Mouse (Mus musculus) limb, embryonic 11.5 days (tissue): ENCODE results near the gene Msh2. TPM values are rescaled to one million over a fixed set of nuclear protein-coding genes. Genes with fewer than 3 reads are reported as not detected.

Experiments used
- ATAC-seq: fragments of 200-750 bp; cut with Nextera tagmentation; 2 replicates; pipeline ENCODE4 v1.8.0; 2017; ENCODE audit warnings: low read depth; ENCODE audit not compliant: insufficient number of reproducible peaks, low FRiP score, low TSS enrichment
- DNase-seq: peaks from one replicate; pipeline ENCODE4 v3.0.0-alpha.2; 2015; ENCODE audit warnings: low spot score
- H3K27ac ChIP-seq: fragments of 300-500 bp; sonication (generic); replicated peaks from 2 replicates; pipeline ENCODE4 v1.5.1; 2014; ENCODE audit warnings: low read depth, mild to moderate bottlenecking, low read length
- H3K27me3 ChIP-seq: fragments of 300-500 bp; sonication (generic); 2 replicates; pipeline ENCODE4 v1.6.1; 2014; ENCODE audit warnings: mild to moderate bottlenecking, low read length, mixed read lengths; ENCODE audit not compliant: control insufficient read depth, insufficient read depth
- H3K36me3 ChIP-seq: fragments of 300-500 bp; sonication (generic); 2 replicates; pipeline ENCODE4 v1.6.1; 2014; ENCODE audit warnings: mild to moderate bottlenecking, low read length, moderate library complexity, mixed read lengths; ENCODE audit not compliant: control insufficient read depth, insufficient read depth
- H3K4me1 ChIP-seq: fragments of 300-500 bp; sonication (generic); 2 replicates; pipeline ENCODE4 v1.6.1; 2014; ENCODE audit warnings: low read length, mixed read lengths; ENCODE audit not compliant: control insufficient read depth, insufficient read depth
- H3K4me2 ChIP-seq: fragments of 300-500 bp; sonication (generic); 2 replicates; pipeline ENCODE4 v1.6.1; 2014; ENCODE audit warnings: low read depth, mild to moderate bottlenecking, moderate library complexity; ENCODE audit not compliant: severe bottlenecking
- H3K4me3 ChIP-seq: fragments of 300-500 bp; sonication (generic); 2 replicates; pipeline ENCODE4 v1.5.1; 2014; ENCODE audit warnings: low read depth, low read length
- H3K9ac ChIP-seq: fragments of 300-500 bp; sonication (generic); 2 replicates; pipeline ENCODE4 v1.6.1; 2014; ENCODE audit warnings: mild to moderate bottlenecking, low read length
- H3K9me3 ChIP-seq: fragments of 300-500 bp; sonication (generic); 2 replicates; pipeline ENCODE4 v1.6.1; 2016; ENCODE audit warnings: low read length; ENCODE audit not compliant: control insufficient read depth
- whole genome bisulfite sequencing: fragments of 180-500 bp; shearing (Covaris S2); extraction: QIAGEN DNeasy Blood & Tissue Kit; methylation state at CpG from one replicate; pipeline ENCODE4 v1.1.7; 2014; 5-methylcytosine and 5-hydroxymethylcytosine counted together
- polyA plus RNA-seq: library from polyadenylated mRNA; unstranded; fragments of >200 nt; fragmentation: Nextera tagmentation; extraction: Ambion mirVana; gene quantifications from 2 replicates; pipeline ENCODE4 v1.2.1, GENCODE M21; 2014

Gene Msh2
- polyA plus RNA-seq, 1 experiment from 2014 or later, result 87.9 TPM

- ATAC-seq, result no peak
- H3K27ac ChIP-seq, result no peak overlapping the region
- H3K4me1 ChIP-seq, result no peaks in the 10 kb centered on the region
- H3K4me2 ChIP-seq, result no peak overlapping the region
- H3K4me3 ChIP-seq, result no peak overlapping the region
- WGBS, result 76% methylated on average over 4 of the region's 4 CpGs
- H3K27me3 ChIP-seq, result no peaks in the 10 kb centered on the region
- DNase-seq, result no peak
- no peaks in the 10 kb centered on the region; the same call in 1 of the 2 replicates for H3K9me3 ChIP-seq
- no peaks in the 10 kb centered on the region for H3K36me3 ChIP-seq
- no peak overlapping the region for H3K9ac ChIP-seq
Observed at GRCm38 (mm10) chr17:87731962-87732361, 59.8 kb downstream of the Msh2 start.

- DNase-seq (no peak), ATAC-seq (no peak)
- Histone ChIP-seq H3K9ac (no peak overlapping the region), H3K9me3 (no peaks in the 10 kb centered on the region), H3K36me3 (no peaks in the 10 kb centered on the region), H3K4me1 (no peaks in the 10 kb centered on the region), H3K27ac (no peak overlapping the region), H3K27me3 (no peaks in the 10 kb centered on the region), H3K4me3 (no peak overlapping the region), H3K4me2 (no peak overlapping the region)
- WGBS, result 84% methylated on average over 8 of the region's 8 CpGs
Observed at GRCm38 (mm10) chr17:87734471-87734870, 62.3 kb downstream of the Msh2 start.

- DNase-seq (no peak), ATAC-seq (no peak)
- 75% methylated on average over 3 of the region's 3 CpGs for WGBS
- H3K9ac ChIP-seq, result no peak overlapping the region
- no peak overlapping the region for H3K4me3 ChIP-seq
- no peaks in the 10 kb centered on the region for H3K36me3 ChIP-seq
- H3K4me2 ChIP-seq, result no peak overlapping the region
- H3K27ac ChIP-seq, result no peak overlapping the region
- no peaks in the 10 kb centered on the region for H3K9me3 ChIP-seq
- no peaks in the 10 kb centered on the region for H3K27me3 ChIP-seq
- H3K4me1 ChIP-seq, result no peaks in the 10 kb centered on the region
Observed at GRCm38 (mm10) chr17:87737144-87737543, 65.0 kb downstream of the Msh2 start.

GRCm38 (mm10) chr17:87739835-87740234 lies 67.7 kb downstream of the Msh2 start:
- Histone ChIP-seq H3K4me2 (no peak overlapping the region), H3K27me3 (peaks cover 16% of the 10 kb centered on the region), H3K9ac (no peak overlapping the region), H3K4me1 (no peaks in the 10 kb centered on the region), H3K9me3 (no peaks in the 10 kb centered on the region), H3K27ac (no peak overlapping the region), H3K36me3 (no peaks in the 10 kb centered on the region), H3K4me3 (no peak overlapping the region)
- no peak for ATAC-seq
- 43% methylated on average over 1 of the region's 1 CpGs for WGBS
- DNase-seq, result no peak

- ATAC-seq (peak; percentile 63), DNase-seq (peak; percentile 39)
- no peak overlapping the region for H3K27ac ChIP-seq
- H3K4me2 ChIP-seq, result peak overlapping the region; percentile 86
- no peaks in the 10 kb centered on the region for H3K36me3 ChIP-seq
- 12% methylated on average over 32 of the region's 32 CpGs for WGBS
- 0 out of 2 replicates have a peak, but pooled peaks cover 3% of the 10 kb centered on the region for H3K4me1 ChIP-seq
- H3K9me3 ChIP-seq, result no peaks in the 10 kb centered on the region
- peak overlapping the region; percentile 37; the same call in 1 of the 2 replicates for H3K9ac ChIP-seq
- H3K27me3 ChIP-seq, result peaks cover 44% of the 10 kb centered on the region
- peak overlapping the region; percentile 50 for H3K4me3 ChIP-seq
Observed at GRCm38 (mm10) chr17:87744985-87745925, 73.1 kb downstream of the Msh2 start.

- Histone ChIP-seq H3K4me1 (0 out of 2 replicates have a peak, but pooled peaks cover 3% of the 10 kb centered on the region), H3K9ac (peak overlapping the region; percentile 37), H3K36me3 (no peaks in the 10 kb centered on the region), H3K27me3 (peaks cover 44% of the 10 kb centered on the region), H3K4me2 (peak overlapping the region; percentile 86), H3K9me3 (no peaks in the 10 kb centered on the region), H3K4me3 (peak overlapping the region; percentile 50), H3K27ac (no peak overlapping the region)
- 2% methylated on average over 101 of the region's 101 CpGs for WGBS
- DNase-seq (peak; percentile 66), ATAC-seq (peak; percentile 70; the same call in 1 of the 2 replicates)
Observed at GRCm38 (mm10) chr17:87745926-87746888, 74.1 kb downstream of the Msh2 start.

DNA sequence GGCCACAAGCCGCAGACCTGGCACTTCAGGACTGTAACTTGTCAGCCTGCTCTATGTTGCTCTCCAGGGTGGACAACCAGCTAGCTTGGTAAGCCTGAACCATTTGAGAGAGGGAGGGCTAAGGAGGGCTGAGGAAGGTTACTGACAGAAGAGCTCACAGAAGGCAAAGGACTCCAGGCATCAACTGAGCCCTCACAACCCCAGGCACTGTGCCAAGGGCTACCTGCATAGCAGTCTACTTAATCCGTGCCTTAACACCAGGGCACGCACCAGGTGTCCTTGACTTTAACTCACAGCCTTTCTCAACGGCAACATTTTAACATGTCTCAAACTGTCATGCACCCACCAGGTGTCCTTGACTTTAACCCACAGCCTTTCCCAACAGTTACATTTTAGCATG lies 88.2 kb downstream of the Msh2 start:
- DNase-seq (no peak), ATAC-seq (no peak)
- no peaks in the 10 kb centered on the region for H3K27me3 ChIP-seq
- 81% methylated on average over 4 of the region's 4 CpGs for WGBS
- H3K9me3 ChIP-seq, result no peaks in the 10 kb centered on the region
- no peaks in the 10 kb centered on the region for H3K36me3 ChIP-seq
- no peak overlapping the region for H3K4me2 ChIP-seq
- H3K4me3 ChIP-seq, result no peak overlapping the region
- H3K4me1 ChIP-seq, result no peaks in the 10 kb centered on the region
- H3K9ac ChIP-seq, result no peak overlapping the region
- no peak overlapping the region for H3K27ac ChIP-seq

GRCm38 (mm10) chr17:87763146-87763545 lies 91.0 kb downstream of the Msh2 start:
- 57% methylated on average over 7 of the region's 7 CpGs for WGBS

More at GRCm38 (mm10) chr17:87763146-87763545, 91.0 kb downstream of the Msh2 start:
- no peak overlapping the region for H3K27ac ChIP-seq
- no peak overlapping the region for H3K9ac ChIP-seq
- no peaks in the 10 kb centered on the region for H3K4me1 ChIP-seq
- no peaks in the 10 kb centered on the region for H3K9me3 ChIP-seq
- H3K4me3 ChIP-seq, result no peak overlapping the region
- H3K27me3 ChIP-seq, result no peaks in the 10 kb centered on the region
- H3K36me3 ChIP-seq, result no peaks in the 10 kb centered on the region
- no peak for ATAC-seq
- no peak for DNase-seq
- no peak overlapping the region for H3K4me2 ChIP-seq
